Mouse (Mus musculus): ENCODE results near the gene Tcf21.

Tcf21 gene

GRCm38 (mm10) chr10:22819871-22820590 is at the start of gene Tcf21:
TSS of gene Tcf21 (minus strand) at chr10:22820174.
- peak; percentile 53 for DNase-seq (ENCODE audit: low spot score)

DNA sequence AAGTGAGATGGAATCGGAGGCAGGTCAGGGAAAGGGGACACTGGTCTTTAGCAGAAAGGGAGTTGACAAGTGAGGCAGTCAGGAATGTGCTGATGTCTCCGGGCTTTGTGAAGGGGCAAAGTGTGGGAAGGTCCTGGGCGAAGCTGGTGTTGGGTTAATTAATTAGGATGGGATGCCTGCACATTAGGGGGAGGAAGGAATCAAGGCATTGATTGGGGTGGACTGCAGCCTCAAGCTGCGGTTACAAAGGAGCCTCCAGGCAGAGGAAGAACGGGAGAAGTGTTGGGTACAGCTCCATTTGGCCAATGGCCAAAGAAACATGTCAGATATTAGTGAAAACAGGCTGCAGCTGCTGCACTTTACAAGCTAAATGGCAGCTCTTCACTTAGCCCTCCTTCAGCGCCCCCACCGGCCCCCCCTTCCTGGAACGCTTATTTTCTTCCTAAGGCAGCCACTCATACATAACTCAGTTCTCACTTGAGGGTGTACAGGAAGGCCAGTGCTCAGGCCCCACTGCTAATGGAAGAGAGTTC is 48.5 kb upstream of the Tcf21 start:
- no peak for DNase-seq (ENCODE audit: low spot score)

- DNase-seq (ENCODE audit: low spot score): no peak
These were observed 47.2 kb upstream of the Tcf21 start for GRCm38 (mm10) chr10:22867210-22867609.

- no peak for DNase-seq (ENCODE audit: low spot score)
These were observed 38.1 kb upstream of the Tcf21 start for GRCm38 (mm10) chr10:22858111-22858510.

- DNase-seq (ENCODE audit: low spot score): no peak
These were observed 34.4 kb upstream of the Tcf21 start for GRCm38 (mm10) chr10:22854330-22854729.

- DNase-seq (ENCODE audit: low spot score): no peak
These were observed 25.4 kb upstream of the Tcf21 start for GRCm38 (mm10) chr10:22845351-22845750.

DNA sequence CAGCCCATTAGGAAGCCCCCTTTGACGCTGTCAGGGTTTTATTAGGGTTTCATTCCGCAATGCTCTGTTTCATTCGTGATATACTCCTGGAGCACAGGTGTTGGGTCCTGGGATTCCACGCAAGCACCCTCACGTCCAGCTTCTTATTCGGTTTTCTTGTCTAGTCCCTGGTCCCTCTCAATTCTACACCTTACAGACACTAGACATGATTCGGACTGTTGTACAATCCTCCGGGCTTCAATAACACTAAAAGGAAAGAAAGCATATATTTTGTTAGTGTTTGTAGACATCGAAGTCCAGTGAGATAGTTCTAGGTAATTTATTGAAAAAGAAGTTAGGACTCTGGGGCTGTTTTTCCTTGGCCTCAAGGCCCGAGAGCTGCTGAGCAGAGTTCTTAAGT is 24.8 kb upstream of the Tcf21 start:
- no peak for DNase-seq (ENCODE audit: low spot score)

DNA sequence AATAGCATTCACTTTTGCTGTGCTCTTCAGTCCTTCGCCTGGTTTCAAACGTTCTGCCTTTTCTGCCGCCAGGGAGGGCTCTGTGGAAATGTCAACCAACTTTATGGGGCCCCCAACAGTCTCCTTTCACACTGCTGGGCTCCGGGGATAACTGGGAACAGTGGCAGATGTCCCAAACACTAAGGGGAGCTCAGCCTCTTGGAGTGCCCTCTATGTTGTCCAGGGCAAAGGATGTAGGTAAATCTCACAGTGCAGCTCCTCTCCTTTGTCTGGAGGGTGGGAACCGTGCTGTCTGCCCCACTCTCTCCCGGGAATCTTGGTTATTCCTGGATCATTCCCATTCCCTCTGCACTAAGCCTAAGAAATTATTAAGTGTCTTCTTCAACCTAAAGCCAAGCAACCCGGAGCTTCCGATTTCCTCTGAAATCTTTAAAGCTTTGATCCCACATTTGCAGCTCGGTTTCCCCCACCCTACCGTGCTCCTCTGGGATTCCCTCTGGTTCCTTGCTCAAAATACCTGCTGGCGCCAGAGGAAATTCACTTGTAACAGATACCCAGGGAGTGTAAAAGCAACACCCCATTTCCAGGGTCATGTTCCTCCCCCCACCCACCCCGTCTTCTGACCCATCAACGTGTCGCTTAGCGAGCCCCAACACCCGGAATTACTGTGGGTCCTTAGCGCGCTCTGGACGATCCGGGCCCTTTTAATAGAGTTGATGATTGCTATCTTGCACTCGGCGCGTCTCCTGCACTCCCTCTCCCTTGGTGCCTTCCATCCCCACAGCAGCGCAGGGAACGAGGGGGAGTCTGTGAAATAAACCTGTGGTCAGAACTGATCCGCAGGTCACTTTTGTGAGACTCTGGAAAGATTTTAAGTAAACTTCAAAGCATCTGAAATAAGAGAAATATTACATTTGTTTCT is 23.7 kb upstream of the Tcf21 start:
- DNase-seq (ENCODE audit: low spot score): no peak

- no peak for DNase-seq (ENCODE audit: low spot score)
These were observed 22.9 kb upstream of the Tcf21 start for GRCm38 (mm10) chr10:22842781-22843439.

GRCm38 (mm10) chr10:22842113-22842512 is 22.1 kb upstream of the Tcf21 start:
- DNase-seq (ENCODE audit: low spot score): no peak

DNA sequence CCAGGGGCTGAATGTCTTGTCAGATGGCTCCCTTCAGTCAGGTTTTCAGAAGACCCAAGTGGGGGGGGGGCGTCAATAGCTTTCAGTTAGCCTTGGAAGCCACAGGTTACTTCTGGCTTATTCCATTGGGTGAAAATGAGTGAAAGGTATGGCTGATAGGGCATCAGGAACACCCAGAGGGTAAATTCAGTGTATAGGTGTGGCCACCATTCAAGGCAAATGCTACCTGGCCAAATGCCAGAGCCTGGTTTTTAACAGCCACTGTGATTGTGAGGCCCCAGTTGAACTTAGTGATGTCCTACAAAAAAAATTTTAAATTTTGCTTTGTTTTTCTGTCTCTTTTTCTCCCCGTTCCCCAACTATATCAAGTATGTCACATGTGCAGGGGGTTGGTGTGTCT is 6.3 kb upstream of the Tcf21 start:
- no peak for DNase-seq (ENCODE audit: low spot score)

DNA sequence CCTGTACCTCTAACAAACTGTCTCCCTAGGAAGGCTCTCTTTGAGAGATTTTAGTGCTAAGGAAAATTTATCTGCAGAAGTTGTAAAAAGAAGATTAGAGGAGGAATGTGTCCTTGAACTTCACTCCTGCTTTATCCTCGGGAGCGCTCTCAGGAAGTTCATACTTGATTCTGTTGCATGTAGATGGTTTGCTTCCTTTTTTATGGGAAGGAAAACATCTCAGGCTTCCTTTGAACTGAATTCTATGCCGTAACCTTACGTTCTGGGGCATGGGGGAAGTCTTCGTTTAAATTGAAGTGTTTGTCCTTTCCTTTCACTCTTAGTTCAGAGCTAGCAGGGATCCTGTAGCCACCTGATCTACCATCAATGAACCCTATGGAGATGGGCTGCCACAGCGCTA is 2.9 kb upstream of the Tcf21 start:
- no peak for DNase-seq (ENCODE audit: low spot score)

- no peak for DNase-seq (ENCODE audit: low spot score)
These were observed 2.5 kb upstream of the Tcf21 start for GRCm38 (mm10) chr10:22822486-22822885.

DNA sequence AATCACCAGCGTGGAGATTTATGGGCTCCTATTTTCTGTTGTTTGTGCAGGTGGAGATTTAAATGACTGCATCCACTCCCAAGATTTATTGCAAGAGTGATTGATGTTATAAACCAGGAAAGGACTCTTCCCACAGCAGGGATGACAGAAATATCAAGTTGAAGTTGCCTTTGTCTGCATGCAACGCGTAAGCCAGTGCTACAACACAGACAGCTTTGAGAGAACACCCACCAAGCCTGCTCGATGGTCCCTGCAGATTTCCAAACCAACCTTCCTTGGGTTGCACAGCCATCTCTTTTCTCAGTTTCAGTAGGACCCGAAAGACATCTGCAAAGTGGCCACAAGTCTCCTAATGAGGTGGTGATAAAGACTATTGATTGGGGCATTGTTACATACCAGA is 1.7 kb upstream of the Tcf21 start:
- DNase-seq (ENCODE audit: low spot score): no peak

DNA sequence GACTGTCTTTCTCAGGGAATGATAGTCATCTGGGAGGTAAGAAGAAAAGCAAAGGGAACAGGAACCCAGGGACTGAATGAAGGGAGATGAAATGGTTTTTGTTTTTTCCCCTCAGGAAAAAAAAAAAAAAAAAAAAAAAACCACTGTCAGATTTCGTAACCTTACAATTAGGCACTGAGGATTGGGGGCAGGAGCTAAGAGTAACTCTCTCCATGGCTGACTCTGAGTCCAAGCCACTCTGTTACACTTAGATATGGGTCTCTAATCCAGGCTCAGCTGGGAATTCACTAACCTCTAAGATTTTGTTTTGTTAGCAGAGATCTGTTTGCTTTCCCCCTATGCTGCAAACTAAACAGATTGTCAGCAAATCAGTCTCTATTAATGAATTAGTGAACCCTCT is 1.3 kb upstream of the Tcf21 start:
- no peak for DNase-seq (ENCODE audit: low spot score)

GRCm38 (mm10) chr10:22820841-22821240 is 867 bp upstream of the Tcf21 start:
- no peak for DNase-seq (ENCODE audit: low spot score)

DNA sequence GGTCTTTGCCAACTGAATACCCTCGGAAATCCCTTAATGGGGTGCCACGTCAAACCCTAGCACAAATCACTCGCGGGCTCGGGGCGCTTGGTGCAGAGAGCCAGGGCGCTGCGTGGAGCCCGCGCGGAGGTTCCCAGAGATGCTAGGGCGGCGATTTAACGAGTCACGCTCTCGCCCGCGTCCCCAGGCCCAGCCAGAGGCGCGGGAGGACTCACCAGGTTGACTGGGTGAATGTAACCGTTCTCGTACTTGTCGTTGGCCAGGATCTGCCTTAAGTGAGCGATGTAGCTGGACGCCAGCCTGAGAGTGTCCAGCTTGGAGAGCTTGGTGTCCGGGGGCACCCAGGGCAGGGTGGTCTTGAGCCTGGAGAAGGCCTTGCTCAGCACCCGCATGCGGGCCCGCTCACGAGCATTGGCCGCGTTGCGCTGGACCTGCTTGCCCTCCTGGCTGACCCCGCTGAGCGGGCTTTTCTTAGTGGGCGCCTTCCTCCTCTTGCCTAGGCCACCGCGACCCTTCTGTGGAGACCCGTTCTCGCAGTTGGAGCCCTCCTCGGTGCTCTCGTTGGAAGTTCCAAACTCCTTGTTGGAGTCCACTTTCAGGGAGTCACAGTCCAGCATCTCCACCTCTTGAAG is 619 bp downstream of the Tcf21 start:
- DNase-seq (ENCODE audit: low spot score): peak; percentile 21

DNA sequence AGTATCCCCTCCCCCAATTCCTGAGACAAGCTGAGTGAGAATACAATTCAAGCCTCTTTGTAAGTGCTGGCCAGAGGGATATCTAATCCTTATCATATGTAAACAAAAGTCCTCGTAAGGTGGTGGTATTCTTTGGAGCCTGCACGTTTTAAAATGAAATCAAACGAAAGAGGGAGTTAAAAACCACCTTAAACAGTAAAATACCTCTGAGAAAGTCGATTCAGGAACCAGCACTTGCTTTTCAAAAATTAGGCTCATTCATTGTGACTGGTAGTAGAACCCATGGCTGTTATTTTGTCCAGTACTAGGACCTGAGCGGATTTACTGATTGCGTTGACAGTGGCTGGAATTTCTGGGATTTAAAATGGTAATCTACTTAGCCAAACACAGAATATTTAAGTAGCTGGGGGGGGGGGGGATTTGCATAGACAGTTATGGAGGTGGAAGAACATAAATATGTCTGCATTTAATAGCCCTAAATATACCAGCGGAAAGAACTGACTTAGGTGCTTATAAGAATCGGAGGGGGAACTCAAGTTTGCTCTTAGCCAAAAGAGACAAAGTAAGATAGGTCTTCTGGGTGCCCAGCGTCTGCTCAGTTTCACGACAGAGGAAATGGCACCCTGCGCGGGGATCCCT is 1.3 kb downstream of the Tcf21 start:
- no peak for DNase-seq (ENCODE audit: low spot score)

DNA sequence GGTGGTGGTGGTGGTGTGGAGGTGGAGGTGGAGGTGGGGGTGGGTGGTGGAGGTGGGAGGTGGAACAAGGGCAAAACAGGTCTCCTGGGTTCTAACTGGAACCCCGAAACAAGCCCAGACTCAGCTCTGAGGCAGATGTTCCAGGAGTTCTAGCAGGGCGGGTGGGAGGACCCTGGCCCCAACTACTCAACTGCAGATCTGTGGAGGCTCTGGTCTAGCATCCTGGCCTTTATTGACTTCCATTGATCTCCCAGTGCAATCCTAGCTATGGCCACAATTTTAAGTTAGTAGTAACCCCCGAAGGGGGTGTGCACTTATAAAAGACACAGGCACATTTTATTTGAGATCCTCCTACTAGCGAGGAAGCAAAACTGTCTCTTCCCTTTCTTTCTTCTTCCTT is 2.0 kb downstream of the Tcf21 start:
- no peak for DNase-seq (ENCODE audit: low spot score)

DNA sequence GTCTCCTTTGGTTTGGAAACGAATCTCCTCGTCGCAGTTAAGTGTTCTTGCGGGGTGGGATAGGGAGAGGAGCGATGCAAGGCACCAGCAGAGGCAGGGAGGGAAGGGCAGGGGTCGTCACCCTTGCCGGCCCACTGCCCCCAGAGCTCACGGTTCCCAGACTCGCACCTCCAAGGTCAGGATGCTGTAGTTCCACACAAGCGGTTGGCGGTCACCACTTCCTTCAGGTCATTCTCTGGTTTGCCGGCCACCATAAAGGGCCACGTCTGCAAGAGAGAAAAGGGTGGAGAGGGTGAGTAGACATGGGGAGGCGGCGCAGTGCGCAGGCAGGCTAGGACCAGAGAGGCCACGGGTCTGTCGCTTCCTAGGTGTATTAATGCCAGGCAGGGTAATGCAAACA is 2.4 kb downstream of the Tcf21 start:
- DNase-seq (ENCODE audit: low spot score): no peak

GRCm38 (mm10) chr10:22816237-22816762 is 3.7 kb downstream of the Tcf21 start:
- no peak for DNase-seq (ENCODE audit: low spot score)

Data from testis, postnatal 14 days (tissue).